Mouse (Mus musculus): ENCODE measurements around the gene Mis18a. TPM values are rescaled to one million over a fixed set of nuclear protein-coding genes. Genes with fewer than 3 reads are reported as not detected.

Gene Mis18a
- 53.6 and 55.3 TPM in 2 replicates for polyA plus RNA-seq (2015; fragmentation: Nextera tagmentation; extraction: Ambion mirVana)

DNA sequence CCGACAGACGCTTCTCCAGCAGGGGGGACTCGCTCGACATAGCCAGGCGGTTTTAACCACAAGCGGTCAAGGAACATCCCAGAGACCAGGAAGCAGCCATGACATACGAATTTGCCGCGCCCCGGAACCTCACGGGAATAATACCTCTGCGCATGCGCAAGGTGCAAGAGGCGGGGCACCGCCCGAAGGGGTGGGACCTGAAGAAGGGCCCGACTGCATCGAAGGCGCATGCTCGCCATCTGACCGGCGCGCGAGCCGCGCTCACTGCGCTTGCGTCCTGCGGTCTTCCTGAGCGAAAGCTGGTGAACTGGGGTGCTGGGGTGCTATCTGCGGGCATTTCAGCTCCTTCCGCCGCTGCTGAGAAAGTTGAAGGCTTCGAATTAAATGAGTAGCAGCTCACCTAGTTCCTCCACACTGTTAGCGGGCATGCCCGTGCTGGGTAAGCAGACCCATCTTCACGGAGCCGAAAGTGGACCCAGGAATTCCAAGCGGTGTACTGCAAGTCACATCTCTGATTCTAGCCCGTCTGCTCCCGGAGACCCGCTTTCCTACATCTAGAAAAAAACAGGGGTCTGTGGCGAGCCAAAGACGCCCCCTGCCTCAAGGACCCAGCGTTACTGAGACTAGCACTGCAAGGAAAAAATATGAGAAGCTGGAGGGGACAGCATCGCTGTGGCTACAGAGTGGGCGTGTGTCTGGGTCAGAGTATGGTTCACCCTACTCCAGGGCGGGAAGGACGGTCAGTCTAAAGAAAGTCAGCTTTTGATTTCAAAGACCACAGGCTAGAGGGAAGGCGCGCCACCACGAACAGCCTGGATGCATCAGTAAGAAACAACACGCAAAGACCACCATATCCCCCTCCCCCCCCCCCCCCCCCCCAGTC, at the start of gene Mis18a:
Mis18a (minus strand) TSS at position 172 of the 883 bp plus-strand sequence.
- peak within 1 kb of the TSS; percentile 95 for H3K4me2 ChIP-seq (replicated peaks)
- peak; percentile 94 for ATAC-seq (ENCODE audit: insufficient number of reproducible peaks, low FRiP score, low TSS enrichment, low read depth)
- peak within 1 kb of the TSS; percentile 83 for H3K4me3 ChIP-seq (replicated peaks)
- 0 out of 2 replicates have a peak, but pooled peaks cover 13% of the 10 kb centered on the region for H3K36me3 ChIP-seq
- peaks cover 8% of the 10 kb centered on the region for H3K4me1 ChIP-seq
- no peaks in the 10 kb centered on the region for H3K9me3 ChIP-seq (replicated peaks)
- 1% methylated on average over 53 of the region's 53 CpGs for WGBS
- H3K27me3 ChIP-seq, result no peaks in the 10 kb centered on the region
- peak within 1 kb of the TSS; percentile 59 for H3K9ac ChIP-seq
- H3K27ac ChIP-seq (replicated peaks), result peak within 1 kb of the TSS; percentile 85

DNA sequence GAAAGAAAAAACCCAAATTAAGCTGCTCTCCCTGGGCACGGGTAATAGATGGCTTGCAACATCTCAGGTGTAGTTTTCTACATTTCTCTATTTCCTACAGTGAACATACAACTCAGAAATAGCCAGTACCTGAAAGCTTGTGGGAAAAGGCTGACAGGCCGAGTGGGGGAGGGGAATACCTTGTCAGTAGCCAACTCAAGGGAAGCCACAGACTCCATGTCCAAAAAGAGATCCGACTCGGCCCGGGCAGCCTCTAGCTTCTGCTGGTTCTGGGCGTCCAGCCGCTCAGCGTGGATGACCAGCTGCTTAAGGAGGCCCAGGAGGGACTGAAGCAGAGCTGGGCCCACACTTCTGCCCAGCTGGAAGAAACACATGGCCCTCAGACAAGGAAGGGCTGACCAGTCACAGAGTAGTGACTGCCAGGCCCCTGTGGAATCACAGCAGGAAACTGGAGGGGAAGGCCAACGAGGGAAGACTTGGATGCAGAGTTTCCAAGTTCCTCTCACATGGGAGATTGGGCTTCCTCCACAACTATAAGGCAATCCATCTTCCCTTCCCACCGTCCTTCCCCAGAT, 48.8 kb upstream of the Mis18a start:
- WGBS, result 83% methylated on average over 10 of the region's 10 CpGs
- H3K27me3 ChIP-seq, result no peaks in the 10 kb centered on the region
- H3K4me3 ChIP-seq (replicated peaks), result no peak overlapping the region
- ATAC-seq (ENCODE audit: insufficient number of reproducible peaks, low FRiP score, low TSS enrichment, low read depth), result no peak
- H3K9ac ChIP-seq, result no peak overlapping the region
- H3K27ac ChIP-seq (replicated peaks), result no peak overlapping the region
- H3K4me2 ChIP-seq (replicated peaks), result no peak overlapping the region
- H3K36me3 ChIP-seq, result peaks cover 94% of the 10 kb centered on the region
- no peaks in the 10 kb centered on the region for H3K4me1 ChIP-seq
- H3K9me3 ChIP-seq (replicated peaks), result no peaks in the 10 kb centered on the region

DNA sequence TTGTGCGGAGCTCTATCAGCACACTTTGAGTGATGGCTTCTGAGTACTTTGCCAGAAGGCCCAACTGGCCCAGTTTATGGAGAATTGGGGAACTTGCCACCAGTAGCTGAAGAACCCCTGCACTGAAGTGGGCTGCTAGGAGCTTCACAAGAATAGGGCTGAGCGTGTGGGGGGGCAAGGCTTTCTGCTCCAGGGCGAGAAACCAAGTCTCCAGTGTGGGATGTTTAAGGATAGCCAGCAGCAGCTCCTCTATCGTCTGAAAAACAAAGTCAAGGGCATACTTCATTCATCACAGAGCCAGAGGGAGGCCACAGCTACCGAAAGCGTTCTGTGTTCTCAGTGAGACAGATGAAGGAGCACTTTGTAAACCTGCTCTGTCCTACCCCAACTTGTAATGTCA, 47.4 kb upstream of the Mis18a start:
- Histone ChIP-seq H3K4me3 (replicated peaks) (no peak overlapping the region), H3K27ac (replicated peaks) (no peak overlapping the region), H3K9me3 (replicated peaks) (no peaks in the 10 kb centered on the region), H3K27me3 (no peaks in the 10 kb centered on the region), H3K4me1 (no peaks in the 10 kb centered on the region), H3K36me3 (peaks cover 84% of the 10 kb centered on the region), H3K9ac (no peak overlapping the region), H3K4me2 (replicated peaks) (no peak overlapping the region)
- 87% methylated on average over 6 of the region's 6 CpGs for WGBS
- no peak for ATAC-seq (ENCODE audit: insufficient number of reproducible peaks, low FRiP score, low TSS enrichment, low read depth)

DNA sequence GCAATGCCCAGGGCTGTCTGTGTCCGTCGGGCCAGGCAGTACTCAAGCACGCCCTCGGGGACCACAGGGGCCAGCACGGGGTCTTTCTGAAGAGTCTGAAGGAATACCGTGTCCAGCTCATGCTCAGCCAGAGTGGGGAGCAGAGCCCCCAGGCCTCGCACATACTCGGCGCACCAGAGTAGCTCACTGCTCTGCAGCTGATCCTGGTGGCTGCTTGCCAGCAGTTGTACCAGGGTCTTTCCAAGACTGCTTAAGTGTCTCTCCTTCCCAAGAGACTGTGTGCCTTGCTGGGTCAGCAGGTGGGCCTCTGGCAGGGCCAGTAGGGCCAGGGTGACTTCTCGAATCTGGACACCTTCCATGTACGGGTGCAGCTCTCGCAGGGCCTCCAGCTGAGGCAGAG, 47.0 kb upstream of the Mis18a start:
- Histone ChIP-seq H3K4me2 (replicated peaks) (no peak overlapping the region), H3K27ac (replicated peaks) (no peak overlapping the region), H3K27me3 (no peaks in the 10 kb centered on the region), H3K36me3 (peaks cover 84% of the 10 kb centered on the region), H3K9me3 (replicated peaks) (no peaks in the 10 kb centered on the region), H3K4me3 (replicated peaks) (no peak overlapping the region), H3K9ac (no peak overlapping the region), H3K4me1 (no peaks in the 10 kb centered on the region)
- whole genome bisulfite sequencing, result 91% methylated on average over 12 of the region's 12 CpGs
- 0 out of 2 replicates have a peak, but pooled peaks have one; percentile 26 for ATAC-seq (ENCODE audit: insufficient number of reproducible peaks, low FRiP score, low TSS enrichment, low read depth)

DNA sequence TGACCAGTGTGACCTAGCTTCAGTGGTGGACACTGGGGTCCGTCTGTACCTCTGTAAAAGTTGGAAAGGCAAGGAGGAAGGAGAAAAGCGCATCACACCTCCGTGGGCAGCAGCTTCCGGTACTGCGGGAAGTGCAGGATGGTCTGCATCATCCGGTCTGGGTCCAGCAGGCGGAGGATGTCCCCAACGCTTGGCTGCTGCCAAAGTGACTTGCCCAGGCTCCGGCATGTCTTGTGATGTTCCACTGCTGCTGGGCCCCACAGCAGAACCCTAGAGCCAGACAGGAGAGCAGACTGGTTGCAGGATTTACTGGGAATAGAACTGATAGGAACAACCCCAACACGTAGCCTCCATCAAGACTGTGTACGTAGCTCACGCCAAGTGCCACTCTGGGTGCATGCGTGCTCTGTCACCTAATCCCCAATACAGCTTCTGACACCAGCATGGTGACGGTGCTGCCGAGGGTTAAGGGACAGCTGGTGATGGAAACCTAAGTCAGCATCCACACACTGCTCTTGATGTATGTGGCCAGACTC, 39.8 kb upstream of the Mis18a start:
- Histone ChIP-seq H3K9ac (no peak overlapping the region), H3K4me2 (replicated peaks) (no peak overlapping the region), H3K27me3 (no peaks in the 10 kb centered on the region), H3K36me3 (peaks cover 76% of the 10 kb centered on the region), H3K27ac (replicated peaks) (no peak overlapping the region), H3K4me1 (no peaks in the 10 kb centered on the region), H3K4me3 (replicated peaks) (no peak overlapping the region), H3K9me3 (replicated peaks) (no peaks in the 10 kb centered on the region)
- 94% methylated on average over 15 of the region's 15 CpGs for WGBS
- no peak for ATAC-seq (ENCODE audit: insufficient number of reproducible peaks, low FRiP score, low TSS enrichment, low read depth)

DNA sequence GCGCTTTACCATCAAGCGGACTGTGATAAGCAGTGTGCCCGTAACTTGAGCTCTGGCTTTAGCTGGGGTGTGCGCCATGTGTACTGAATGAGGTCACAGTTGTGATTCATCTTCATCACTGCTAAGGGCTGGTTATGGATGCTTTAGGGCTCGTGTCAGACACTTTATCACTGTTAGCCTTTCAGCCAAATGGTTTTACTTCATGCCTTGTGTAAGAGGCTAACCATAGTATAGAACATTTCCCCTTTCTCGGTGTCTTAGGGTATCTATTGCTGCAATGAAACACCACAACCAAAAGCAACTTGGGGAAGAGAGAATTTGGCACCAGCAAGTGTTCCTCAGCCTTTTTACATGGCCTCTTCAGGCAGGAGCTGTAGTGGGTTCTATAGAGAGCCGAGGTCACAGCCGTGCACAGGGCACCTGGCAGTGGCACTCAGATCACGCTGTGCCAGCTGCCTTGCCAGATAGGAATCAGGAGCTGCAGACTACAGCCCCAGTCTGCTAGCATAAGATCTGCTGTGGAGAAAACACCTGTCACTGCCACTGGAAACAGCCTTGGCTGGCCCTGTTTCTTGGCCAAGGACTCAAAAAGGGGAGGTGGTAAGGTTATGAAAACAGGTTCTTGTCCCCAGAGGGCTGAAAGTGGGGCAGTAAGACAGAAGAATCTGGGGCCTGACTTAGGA, 38.1 kb upstream of the Mis18a start:
- H3K36me3 ChIP-seq, result peaks cover 80% of the 10 kb centered on the region
- 84% methylated on average over 9 of the region's 9 CpGs for WGBS

DNA sequence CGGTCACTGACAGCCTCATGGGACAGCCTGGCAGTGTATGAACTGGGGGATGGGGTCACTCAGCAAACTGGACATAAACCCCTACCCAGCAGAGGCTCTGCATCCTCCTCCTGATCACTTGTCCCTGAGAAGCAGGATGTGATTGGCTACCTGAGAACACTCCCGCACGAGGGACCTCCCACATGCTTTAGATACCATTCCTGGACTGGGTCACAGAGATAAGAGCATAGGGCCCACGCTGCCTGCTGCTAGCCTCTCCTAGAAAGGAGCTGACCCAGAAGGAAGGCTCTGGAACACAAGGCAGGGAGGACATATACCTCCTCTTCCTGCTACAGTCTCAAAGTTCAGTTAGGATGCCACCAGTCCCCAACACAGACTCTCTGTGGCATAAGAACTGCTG, 33.3 kb upstream of the Mis18a start:
- H3K4me1 ChIP-seq, result no peaks in the 10 kb centered on the region
- no peaks in the 10 kb centered on the region for H3K9me3 ChIP-seq (replicated peaks)
- WGBS, result 73% methylated on average over 4 of the region's 4 CpGs
- no peaks in the 10 kb centered on the region for H3K27me3 ChIP-seq
- H3K9ac ChIP-seq, result no peak overlapping the region
- no peak for ATAC-seq (ENCODE audit: insufficient number of reproducible peaks, low FRiP score, low TSS enrichment, low read depth)
- H3K36me3 ChIP-seq, result peaks cover 76% of the 10 kb centered on the region
- H3K27ac ChIP-seq (replicated peaks), result no peak overlapping the region
- no peak overlapping the region for H3K4me2 ChIP-seq (replicated peaks)
- no peak overlapping the region for H3K4me3 ChIP-seq (replicated peaks)

More for the DNA sequence above, 38.1 kb upstream of the Mis18a start:
- no peak overlapping the region for H3K4me2 ChIP-seq (replicated peaks)
- H3K27me3 ChIP-seq, result no peaks in the 10 kb centered on the region
- no peaks in the 10 kb centered on the region for H3K4me1 ChIP-seq
- no peak for ATAC-seq (ENCODE audit: insufficient number of reproducible peaks, low FRiP score, low TSS enrichment, low read depth)
- H3K27ac ChIP-seq (replicated peaks), result no peak overlapping the region
- no peaks in the 10 kb centered on the region for H3K9me3 ChIP-seq (replicated peaks)
- no peak overlapping the region for H3K4me3 ChIP-seq (replicated peaks)
- H3K9ac ChIP-seq, result no peak overlapping the region

DNA sequence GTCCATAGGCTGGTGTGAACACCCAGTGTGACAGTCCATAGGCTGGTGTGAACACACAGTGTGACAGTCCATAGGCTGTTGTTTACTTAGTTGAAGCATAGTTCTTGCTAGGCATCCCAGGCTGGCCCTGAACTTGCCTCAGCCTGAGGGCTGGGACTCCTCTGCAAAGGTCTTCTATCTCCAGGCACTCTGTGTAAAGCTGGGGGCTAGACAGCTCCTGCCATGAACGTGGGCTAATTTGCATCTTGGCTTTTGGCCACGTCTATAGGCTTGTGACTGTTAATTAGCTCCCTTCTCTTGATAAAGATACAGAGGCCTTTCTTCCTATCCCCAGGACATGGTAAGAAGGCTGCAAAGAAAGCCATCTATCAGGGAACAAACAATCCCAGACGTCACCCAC, 32.1 kb upstream of the Mis18a start:
- Histone ChIP-seq H3K9ac (no peak overlapping the region), H3K36me3 (peaks cover 81% of the 10 kb centered on the region), H3K4me1 (no peaks in the 10 kb centered on the region), H3K27me3 (no peaks in the 10 kb centered on the region), H3K27ac (replicated peaks) (no peak overlapping the region), H3K4me2 (replicated peaks) (no peak overlapping the region), H3K4me3 (replicated peaks) (no peak overlapping the region), H3K9me3 (replicated peaks) (no peaks in the 10 kb centered on the region)
- no peak for ATAC-seq (ENCODE audit: insufficient number of reproducible peaks, low FRiP score, low TSS enrichment, low read depth)
- WGBS, result 51% methylated on average over 3 of the region's 3 CpGs

DNA sequence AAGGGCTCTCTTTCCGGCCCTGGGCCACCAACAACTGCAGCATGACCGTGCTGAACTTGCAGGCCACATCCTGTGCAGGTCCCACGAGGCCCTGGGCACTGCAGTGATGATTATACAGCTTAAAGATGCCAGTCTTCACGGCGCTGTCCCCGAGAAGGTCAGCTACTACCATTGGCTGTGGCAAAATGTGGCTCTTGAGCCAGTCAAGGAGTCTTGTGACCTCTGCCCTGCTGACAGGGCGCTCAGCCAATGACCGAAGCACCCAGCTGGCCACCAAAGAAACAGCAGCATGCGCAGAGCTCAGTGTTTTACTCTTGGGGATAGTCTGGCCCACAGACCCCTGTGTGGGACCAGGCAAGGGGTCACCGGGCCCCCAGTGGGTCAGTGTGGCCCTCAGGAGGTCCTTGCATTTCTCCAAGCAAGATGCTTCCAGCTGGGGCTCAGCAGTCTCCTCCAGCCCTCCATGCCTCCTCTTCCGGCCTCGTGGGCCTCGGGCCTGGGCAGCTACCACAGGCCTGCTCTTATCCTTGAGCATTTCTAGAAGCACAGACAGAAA, 26.3 kb upstream of the Mis18a start:
- Histone ChIP-seq H3K4me1 (no peaks in the 10 kb centered on the region), H3K36me3 (peaks cover 60% of the 10 kb centered on the region), H3K4me3 (replicated peaks) (no peak overlapping the region), H3K27me3 (no peaks in the 10 kb centered on the region), H3K4me2 (replicated peaks) (no peak overlapping the region), H3K9ac (no peak overlapping the region), H3K9me3 (replicated peaks) (no peaks in the 10 kb centered on the region), H3K27ac (replicated peaks) (no peak overlapping the region)
- 88% methylated on average over 13 of the region's 13 CpGs for WGBS
- ATAC-seq (ENCODE audit: insufficient number of reproducible peaks, low FRiP score, low TSS enrichment, low read depth), result no peak

DNA sequence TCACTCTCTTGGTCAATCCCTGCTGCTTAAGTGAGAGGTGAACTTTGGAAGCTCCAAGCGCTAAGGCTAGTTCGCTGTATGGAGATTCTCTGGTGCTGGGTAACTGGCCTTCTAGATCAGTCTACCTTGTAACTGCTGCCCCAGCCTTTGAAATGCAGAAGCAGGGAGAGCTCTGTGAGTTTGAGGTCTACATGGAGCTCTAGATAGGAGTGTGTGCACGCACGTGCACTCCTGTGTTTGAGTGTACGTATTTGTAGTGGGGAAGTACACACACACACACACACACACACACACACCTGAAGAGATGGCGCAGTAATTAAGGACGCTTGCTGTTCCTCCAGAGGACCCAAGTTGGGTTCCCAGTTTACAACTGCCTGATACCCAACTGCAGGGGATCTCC, 21.0 kb upstream of the Mis18a start:
- no peaks in the 10 kb centered on the region for H3K9me3 ChIP-seq (replicated peaks)
- no peaks in the 10 kb centered on the region for H3K27me3 ChIP-seq
- H3K9ac ChIP-seq, result no peak overlapping the region
- H3K4me3 ChIP-seq (replicated peaks), result no peak overlapping the region
- no peak for ATAC-seq (ENCODE audit: insufficient number of reproducible peaks, low FRiP score, low TSS enrichment, low read depth)
- no peak overlapping the region for H3K4me2 ChIP-seq (replicated peaks)
- WGBS, result 90% methylated on average over 7 of the region's 7 CpGs
- no peaks in the 10 kb centered on the region for H3K4me1 ChIP-seq
- no peak overlapping the region for H3K27ac ChIP-seq (replicated peaks)
- peaks cover 16% of the 10 kb centered on the region for H3K36me3 ChIP-seq

DNA sequence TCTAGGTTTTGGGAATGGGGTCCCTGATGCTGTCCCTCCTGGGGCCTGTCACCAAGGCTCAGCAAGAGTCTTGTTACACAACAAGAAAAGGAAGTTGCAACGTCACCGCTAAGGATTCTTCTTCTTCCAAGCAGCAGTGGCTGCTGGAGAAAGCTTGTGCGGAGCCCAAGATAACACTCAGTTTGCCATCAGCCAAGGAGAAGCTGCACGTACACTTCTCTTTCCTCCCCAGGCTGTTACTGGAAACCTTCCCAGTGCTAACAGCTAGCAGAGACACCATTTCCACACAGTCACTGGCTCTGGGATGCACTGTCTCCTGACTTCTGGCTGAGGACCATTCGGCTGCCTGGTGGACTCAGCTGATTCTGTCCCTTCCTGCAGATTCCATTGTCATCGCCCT, 19.9 kb upstream of the Mis18a start:
- no peak for ATAC-seq (ENCODE audit: insufficient number of reproducible peaks, low FRiP score, low TSS enrichment, low read depth)
- H3K9me3 ChIP-seq (replicated peaks), result no peaks in the 10 kb centered on the region
- H3K4me3 ChIP-seq (replicated peaks), result no peak overlapping the region
- no peaks in the 10 kb centered on the region for H3K27me3 ChIP-seq
- H3K4me2 ChIP-seq (replicated peaks), result no peak overlapping the region
- H3K4me1 ChIP-seq, result no peaks in the 10 kb centered on the region
- peaks cover 10% of the 10 kb centered on the region for H3K36me3 ChIP-seq
- H3K9ac ChIP-seq, result no peak overlapping the region
- H3K27ac ChIP-seq (replicated peaks), result no peak overlapping the region
- WGBS, result 85% methylated on average over 6 of the region's 6 CpGs

Measured in embryonic facial prominence, embryonic 15.5 days (tissue).